Mouse (Mus musculus) spleen, postnatal 14 days (tissue): ENCODE measurements around the gene Ifi208.
A peak's percentile ranks its signal among the peaks of the same experiment; 100 is the strongest.
"Not testable (repeated sequence)": the region's sequence is repeated elsewhere in the genome, so short reads cannot be mapped to it uniquely, and the experiment has no call there.

Experiments used
- DNase-seq, 2 experiments: peaks; one replicate each; pipeline ENCODE4 v3.0.0; 2021 to 2022; ENCODE audit warnings: low spot score in 2 of 2

The Ifi208 gene

DNA sequence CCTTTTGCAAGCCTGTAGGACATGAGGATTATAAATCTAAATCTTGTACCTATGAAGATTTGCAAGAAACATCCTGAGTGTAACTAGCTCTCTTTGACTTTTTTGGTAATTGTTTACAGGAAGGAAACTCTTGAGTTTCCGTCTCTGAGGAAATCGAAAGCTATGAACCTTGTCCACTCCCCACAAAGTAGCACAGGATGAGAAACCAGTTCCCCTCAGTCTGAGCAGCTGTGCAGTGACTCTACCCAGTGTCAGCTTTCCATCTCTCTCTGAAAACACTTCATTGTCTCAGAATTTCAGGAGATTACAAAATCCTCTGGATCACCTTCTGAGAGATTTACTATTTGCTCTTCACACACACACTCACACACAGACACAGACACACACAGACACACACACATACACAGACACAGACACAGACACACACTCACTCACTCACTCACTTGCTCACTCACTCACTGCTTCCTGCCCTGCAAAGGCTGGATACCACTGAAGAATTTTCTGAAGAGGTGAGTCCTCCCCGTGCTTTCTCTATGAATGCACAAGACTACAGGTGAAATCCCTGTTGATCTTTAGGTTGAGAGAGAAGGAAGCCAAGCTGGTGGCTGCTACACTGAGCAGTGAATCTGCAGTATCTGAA, at the start of gene Ifi208:
Gene Ifi208 (plus strand): TSS at position 218 of the 640 bp plus-strand sequence.
- DNase-seq, result not testable (repeated sequence)

DNA sequence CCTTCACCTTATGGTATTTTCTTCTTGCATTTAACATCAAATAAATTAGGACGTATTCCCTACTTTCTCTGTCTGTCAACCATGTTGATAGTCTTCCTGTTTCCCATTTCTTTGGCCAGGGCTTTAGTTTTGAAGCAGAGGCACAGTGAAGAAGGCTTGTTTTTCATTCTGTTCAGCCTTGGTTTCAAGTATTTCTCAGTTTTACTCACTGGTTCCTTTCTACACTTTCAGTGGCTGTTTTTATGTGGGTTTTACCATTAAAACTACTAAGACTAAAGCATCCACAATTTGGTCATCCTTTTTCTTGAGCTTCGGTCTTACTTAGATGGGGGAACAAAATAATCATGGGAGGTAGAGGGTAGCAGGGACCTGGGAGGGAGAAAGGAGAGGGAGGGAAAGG, 49.4 kb upstream of the Ifi208 start:
- DNase-seq, result no peak

DNA sequence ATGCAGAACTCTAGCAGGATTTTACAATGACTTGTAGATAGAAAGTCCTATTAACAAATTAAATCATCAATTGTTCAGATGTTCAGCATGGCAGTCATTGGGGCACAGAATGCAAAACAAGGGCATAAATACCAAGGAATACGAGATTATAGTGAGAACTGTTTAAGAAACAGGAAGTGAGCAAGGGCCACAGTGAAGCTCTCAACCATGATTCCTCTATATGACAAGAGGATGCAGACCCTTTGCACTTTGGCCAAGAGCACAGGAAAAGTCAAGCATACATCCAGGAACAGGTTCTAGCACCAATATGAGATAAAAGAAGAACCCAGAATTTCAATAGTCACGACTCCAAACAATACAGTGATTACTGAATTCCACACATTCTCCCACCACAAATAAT, 46.8 kb upstream of the Ifi208 start:
- DNase-seq, result no peak

DNA sequence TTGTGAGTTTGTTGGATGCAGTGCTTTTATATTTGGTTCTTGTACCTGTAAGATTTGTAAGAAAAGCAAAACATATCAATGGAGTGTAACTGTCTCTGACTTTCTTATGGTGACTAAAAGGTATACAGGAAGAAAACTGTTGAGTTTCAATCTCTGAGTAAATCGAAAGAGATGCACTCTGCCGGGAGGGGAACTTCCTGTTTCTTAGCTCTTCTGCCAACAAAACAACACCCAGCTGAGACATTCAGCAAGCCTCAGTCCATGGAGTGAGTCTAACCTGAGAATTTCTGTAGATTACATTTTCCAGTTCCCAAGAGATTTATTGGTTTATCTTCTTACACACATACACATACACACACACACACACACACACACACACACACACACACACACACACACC, 42.9 kb upstream of the Ifi208 start, which contains the start of gene Ifi209:
Gene Ifi209 (plus strand): TSS at position 296 of the 400 bp plus-strand sequence.
- DNase-seq, result peak in 1 of 2 experiments; percentile 21

DNA sequence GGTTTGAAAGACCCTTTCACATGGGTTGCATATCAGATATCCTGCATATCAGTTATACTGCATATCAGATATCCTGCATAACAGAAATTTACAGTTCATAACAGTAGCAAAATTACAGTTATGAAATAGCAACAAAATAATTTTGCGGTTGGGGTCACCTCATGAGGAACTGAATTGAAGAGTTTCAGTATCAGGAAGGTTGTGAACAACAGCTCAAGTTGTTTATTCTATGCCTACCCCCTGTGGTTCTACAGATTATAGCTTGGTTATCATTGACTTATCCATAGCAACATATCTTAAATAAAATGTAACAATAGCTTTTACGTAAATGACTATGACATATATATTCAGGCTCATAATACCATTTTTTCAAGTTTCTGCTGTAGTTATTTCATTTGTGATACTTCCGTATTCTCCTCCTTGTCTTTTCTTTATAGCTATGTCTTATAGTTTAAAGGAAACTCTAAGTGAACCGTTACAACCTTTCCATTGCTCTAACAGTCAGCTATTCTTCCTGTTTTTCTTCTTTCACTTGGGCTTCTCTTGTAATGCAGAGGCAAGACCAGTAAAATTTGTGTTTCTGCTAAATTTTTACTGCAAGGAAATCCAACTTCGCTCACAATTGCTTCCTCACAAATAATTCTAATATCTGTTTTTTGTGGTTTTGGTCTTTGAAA, 39.4 kb upstream of the Ifi208 start:
- no peak for DNase-seq

DNA sequence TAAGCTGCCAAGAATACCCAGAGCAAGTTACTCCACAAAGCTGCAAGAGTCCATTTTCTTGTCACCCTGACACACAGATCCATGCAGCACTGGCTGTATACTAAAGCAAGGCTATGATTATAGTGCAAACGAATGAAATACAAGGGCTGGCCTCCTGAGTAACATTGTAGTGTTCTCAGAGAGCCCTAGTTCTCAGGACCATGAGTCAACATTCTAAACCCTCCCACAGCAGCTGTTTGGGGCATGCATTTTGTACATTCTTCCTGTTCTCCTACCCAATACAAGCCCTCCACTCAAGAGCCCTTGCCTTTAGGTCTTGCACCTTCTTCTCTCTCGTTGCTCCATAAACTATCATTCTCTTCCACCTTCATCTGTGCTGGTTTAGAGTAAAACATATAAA, 28.1 kb upstream of the Ifi208 start:
- no peak for DNase-seq

DNA sequence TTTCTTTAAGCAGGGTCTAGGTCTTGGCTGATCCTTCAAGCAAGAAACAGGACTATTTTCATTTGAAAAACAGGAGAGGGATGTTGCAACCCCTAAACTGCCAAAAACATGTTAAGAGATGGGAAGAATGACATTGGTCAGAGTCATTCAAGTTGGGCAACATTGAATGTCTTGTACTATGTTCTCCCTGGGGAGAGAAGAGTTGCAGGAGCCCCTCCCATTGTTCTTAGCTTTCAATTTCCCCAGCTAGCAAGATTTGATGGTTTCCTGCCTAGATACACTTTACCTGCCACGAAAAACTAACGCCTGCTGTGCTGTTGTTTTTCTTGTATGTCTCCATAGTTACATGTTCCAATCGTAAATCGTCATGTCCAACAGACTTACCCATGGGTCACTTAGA, 15.5 kb upstream of the Ifi208 start:
- DNase-seq, result no peak

DNA sequence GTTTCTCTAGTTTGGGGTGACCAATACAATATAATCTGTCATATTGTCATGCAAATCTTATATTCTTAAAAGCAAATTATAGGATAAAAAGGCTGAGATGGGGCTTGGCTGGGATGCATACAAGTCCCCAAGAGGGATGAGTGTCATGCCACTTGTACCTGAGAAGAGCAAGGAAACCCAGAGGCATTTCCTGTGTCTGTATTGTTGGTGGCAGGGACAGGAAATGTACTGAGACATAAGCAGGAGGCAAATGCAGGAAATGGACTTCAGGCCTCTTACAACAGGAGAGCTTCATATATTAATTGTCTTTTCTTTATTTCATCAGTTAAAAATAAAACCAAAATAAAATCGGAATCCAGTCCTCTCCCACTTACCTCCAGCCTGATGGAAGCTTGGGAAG, 5.1 kb downstream of the Ifi208 start:
- DNase-seq, result not testable (repeated sequence)

DNA sequence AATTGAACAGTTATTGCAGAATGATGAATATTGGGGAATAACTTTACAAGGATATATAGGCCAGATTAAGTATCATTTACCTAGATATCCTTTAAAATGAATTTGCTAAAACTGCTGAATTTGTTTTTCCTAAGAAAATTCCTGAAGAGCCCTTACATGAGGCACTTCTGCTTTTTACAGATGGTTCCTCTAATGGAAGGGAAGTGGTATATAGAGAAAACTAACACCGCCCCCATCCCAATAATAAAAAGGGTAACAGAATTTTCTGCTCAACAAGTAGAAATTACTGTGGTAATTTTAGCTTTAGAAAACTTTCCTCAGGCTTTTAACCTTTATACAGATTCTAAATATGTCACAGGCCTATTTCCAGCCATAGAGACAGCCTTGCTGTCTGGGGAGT, 20.8 kb downstream of the Ifi208 start:
- no peak for DNase-seq

DNA sequence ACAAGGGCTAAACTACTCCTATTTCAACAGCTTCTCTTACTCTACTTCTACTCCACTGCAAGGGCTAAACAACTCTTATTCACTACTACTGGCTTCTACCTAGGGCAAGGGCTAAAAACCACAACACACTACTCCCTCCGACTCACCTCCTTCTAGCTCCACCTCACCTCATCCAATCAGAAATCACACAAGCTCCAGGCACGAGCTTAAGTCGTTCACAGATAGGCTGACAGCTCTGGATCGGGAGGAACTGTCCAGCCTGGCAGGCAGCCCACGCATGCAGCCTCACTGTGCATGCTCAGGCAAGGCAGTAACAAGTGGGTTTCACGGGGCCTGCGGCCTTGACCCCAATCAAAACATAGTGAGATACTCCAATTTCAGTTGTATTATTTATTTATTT, 59.7 kb downstream of the Ifi208 start:
- no peak for DNase-seq

DNA sequence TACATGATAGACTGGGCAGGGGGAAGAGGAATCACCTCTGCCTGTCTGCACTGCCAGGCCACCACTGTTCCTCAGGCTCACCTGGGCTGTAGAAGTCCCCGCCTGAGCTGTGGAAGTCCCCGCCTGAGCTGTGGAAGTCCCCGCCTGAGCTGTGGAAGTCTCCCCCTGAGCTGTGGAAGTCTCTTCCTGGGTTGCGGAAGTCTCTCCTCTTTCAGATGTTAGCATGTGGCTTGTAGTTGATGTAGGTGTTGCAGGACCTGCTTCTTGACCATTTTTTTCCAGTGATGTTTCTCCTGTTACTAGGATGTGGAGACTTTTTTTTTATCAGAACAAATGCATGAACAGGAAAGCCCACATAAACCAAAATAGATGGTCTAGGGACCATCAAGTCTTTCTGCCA, 61.5 kb downstream of the Ifi208 start:
- DNase-seq, result not testable (repeated sequence)

DNA sequence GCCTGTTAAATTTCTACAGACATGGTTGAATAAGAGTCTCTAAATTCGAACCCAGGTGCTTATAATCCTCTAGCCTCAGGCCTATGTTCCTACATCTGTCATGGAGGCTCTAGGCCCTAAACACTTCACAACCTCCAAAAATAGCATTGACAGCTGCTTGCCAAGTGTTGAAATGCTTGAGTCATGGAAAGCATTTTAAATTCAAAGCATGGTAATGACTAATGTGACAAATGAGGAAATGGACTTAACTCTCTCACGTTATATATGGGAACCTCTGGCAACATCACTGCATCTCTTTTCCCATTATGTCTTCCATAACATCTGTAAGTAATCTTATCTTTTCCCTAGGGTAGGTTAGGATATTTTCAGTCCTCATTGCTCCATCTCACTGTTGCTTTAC, 63.5 kb downstream of the Ifi208 start:
- no peak for DNase-seq

DNA sequence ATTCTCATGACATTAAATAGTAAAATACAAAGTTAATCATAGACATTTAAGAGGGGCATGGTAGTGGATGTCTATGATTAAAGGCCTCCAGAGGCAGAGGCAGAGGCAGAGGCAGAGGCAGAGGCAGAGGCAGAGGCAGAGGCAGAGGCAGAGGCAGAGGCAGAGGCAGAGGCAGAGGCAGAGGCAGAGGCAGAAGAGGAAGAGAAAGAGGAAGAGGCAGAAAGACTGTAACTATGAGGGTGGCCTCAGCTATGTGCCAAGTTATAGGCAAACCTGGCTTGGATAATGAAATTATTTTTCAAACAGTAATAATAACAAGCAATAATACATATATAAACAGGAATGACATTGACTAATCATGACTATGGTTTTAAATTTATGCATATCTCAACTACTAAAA, 67.1 kb downstream of the Ifi208 start:
- no peak for DNase-seq

DNA sequence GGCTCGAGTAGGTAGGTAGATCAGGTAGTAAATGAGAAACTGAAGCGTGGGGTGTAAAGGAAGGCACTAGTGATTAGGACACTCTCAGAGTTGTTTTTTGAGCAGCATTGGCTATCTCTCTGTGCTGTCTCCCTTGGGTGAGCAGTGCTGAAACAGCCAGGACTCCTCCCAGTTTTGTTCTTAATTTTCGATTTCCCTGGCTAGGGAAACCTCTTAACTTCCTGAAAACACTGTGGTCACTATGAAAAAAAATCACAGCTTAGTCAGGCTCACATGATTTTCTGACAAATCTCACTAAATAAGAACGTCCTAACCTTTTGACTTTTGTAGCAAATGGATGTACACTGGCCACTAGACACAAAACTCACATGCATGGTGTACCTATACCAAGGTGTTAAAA, 68.2 kb downstream of the Ifi208 start, which contains the start of gene Ifi207:
Gene Ifi207 (minus strand): TSS at position 92 of the 400 bp plus-strand sequence.
- DNase-seq, result no peak

DNA sequence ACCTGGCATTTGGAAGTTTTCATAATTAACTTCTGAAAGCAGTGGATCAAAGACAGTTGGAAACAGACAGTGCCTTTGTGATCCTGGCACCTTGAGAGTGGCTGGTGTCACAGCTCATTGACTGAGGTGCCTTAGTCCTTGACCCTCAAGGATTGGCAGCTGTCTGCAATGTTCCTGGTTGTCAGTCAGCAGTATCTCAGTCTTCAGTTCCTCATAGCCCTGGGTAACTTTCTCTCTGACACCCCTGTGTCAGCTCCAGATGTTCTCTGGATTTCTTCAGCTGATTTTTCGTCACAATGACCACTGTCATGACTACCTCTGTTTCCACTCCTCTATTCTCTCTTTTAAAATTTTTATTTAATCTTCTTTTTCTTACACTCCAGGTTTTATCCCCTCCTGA, 68.8 kb downstream of the Ifi208 start:
- DNase-seq, result no peak
